Mouse (Mus musculus) liver, embryonic 14.5 days (tissue): ENCODE measurements at regions not wholly inside any gene's neighbourhood (a gene's known extent, or its start where the extent isn't known, plus 50 kb on each side); places are given as distances from the start of the nearest gene placed in this dataset.

Experiments used
- ATAC-seq: fragments of 200-750 bp; cut with Nextera tagmentation; 2 replicates; pipeline ENCODE4 v1.8.0; 2017; ENCODE audit warnings: moderate number of reproducible peaks, mild to moderate bottlenecking, moderate library complexity; ENCODE audit not compliant: insufficient read depth
- DNase-seq, 3 experiments: peaks; one replicate each; pipeline ENCODE4 v3.0.0-alpha.2; 2012 to 2013; ENCODE audit warnings: low read depth in 3 of 3, low spot score in 3 of 3
- H3K27ac ChIP-seq: fragments of 300-500 bp; sonication (generic); 2 replicates; pipeline ENCODE4 v1.5.1; 2014; ENCODE audit warnings: moderate library complexity, mild to moderate bottlenecking, control low read depth, inconsistent platforms
- H3K27me3 ChIP-seq: fragments of 300-500 bp; sonication (generic); 2 replicates; pipeline ENCODE4 v1.6.1; 2014; ENCODE audit warnings: mild to moderate bottlenecking, low read length, moderate library complexity; ENCODE audit not compliant: control insufficient read depth, insufficient read depth
- H3K36me3 ChIP-seq: fragments of 300-500 bp; sonication (generic); replicated peaks from 2 replicates; pipeline ENCODE4 v1.6.1; 2014; ENCODE audit warnings: low read depth; ENCODE audit not compliant: control insufficient read depth, insufficient read depth
- H3K4me1 ChIP-seq, 2 experiments: fragments of 200-500 bp in 1 of 2; fragments of 300-500 bp in 1 of 2; sonication (generic) in 1 of 2; replicated peaks; 2 replicates each; pipeline ENCODE4 v1.6.1; 2012 to 2014; ENCODE audit warnings: antibody characterized with exemption in 1 of 2, inconsistent platforms in 1 of 2, low read length in 1 of 2; ENCODE audit not compliant: control insufficient read depth in 2 of 2, insufficient read depth in 2 of 2
- H3K4me2 ChIP-seq: fragments of 300-500 bp; sonication (generic); 2 replicates; pipeline ENCODE4 v1.6.1; 2014; ENCODE audit warnings: low read depth, mild to moderate bottlenecking, control low read depth, moderate library complexity
- H3K4me3 ChIP-seq, 2 experiments: fragments of 200-500 bp in 1 of 2; fragments of 300-500 bp in 1 of 2; sonication (generic) in 1 of 2; 2 replicates each; pipeline ENCODE4 v1.5.1; 2012 to 2014; ENCODE audit warnings: low read depth in 2 of 2, low read length in 2 of 2, mild to moderate bottlenecking in 2 of 2, control low read depth in 1 of 2, inconsistent platforms in 1 of 2, moderate library complexity in 1 of 2; ENCODE audit not compliant: insufficient read depth in 1 of 2
- H3K9ac ChIP-seq: fragments of 300-500 bp; sonication (generic); replicated peaks from 2 replicates; pipeline ENCODE4 v1.6.1; 2014; ENCODE audit warnings: mild to moderate bottlenecking, control low read depth, moderate library complexity
- H3K9me3 ChIP-seq: fragments of 300-500 bp; sonication (generic); 2 replicates; pipeline ENCODE4 v1.6.1; 2016; ENCODE audit warnings: low read length, mixed read lengths; ENCODE audit not compliant: control insufficient read depth
- CTCF ChIP-seq: IDR thresholded peaks from 2 replicates; pipeline ENCODE4 v1.5.1; 2016; ENCODE audit warnings: antibody characterized with exemption, low read depth, control low read depth
- EP300 ChIP-seq: IDR thresholded peaks from 2 replicates; pipeline ENCODE4 v1.6.1; 2016; ENCODE audit warnings: antibody characterized with exemption, low read depth
- WGBS: fragments of 180-500 bp; shearing (Covaris S2); extraction: QIAGEN DNeasy Blood & Tissue Kit; methylation state at CpG from one replicate; pipeline ENCODE4 v1.1.7; 2014; ENCODE audit not compliant: insufficient replicate concordance; 5-methylcytosine and 5-hydroxymethylcytosine counted together

DNA sequence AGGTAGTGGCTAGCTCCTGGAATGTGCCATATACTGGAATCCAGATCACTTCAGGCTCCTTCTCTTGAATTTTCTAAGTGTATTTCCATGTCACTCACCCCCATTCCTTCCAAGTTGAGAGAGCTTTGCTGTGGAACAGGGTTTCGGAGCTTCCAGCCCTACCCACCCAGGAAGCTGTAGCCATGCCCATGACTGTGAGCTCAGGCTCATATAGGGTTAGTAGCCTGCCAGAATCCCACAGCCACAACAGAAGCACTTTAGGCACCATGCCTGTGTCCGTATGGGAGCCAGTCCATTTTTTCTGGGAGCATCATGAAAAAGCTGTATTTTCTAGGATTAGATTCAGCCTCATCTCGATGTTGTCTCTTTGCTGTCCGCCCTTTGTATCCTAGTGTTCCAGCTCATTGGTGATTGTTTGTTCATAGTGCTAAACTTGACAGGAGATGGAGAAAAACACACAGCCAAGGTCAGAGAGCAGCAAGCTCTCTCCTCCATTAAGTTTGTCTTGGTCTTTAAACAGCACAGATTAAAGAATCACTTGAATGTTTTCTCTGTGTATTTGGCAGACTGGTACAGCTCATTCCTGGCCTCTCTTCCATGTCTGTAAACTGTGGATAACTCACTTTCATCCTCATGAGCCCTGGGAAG lies 526.2 kb upstream of the 4930452B06Rik start:
- no peaks in the 10 kb centered on the region for H3K27me3 ChIP-seq
- no peaks in the 10 kb centered on the region for H3K4me1 ChIP-seq
- DNase-seq (no peak), ATAC-seq (no peak)
- H3K36me3 ChIP-seq: no peaks in the 10 kb centered on the region
- TF ChIP-seq EP300 (no peak), CTCF (no peak)
- no peak overlapping the region for H3K4me2 ChIP-seq
- no peak overlapping the region for H3K9ac ChIP-seq
- no peak overlapping the region for H3K4me3 ChIP-seq
- no peak overlapping the region for H3K27ac ChIP-seq
- H3K9me3 ChIP-seq: no peaks in the 10 kb centered on the region
- WGBS: 61% methylated on average over 4 of the region's 4 CpGs

DNA sequence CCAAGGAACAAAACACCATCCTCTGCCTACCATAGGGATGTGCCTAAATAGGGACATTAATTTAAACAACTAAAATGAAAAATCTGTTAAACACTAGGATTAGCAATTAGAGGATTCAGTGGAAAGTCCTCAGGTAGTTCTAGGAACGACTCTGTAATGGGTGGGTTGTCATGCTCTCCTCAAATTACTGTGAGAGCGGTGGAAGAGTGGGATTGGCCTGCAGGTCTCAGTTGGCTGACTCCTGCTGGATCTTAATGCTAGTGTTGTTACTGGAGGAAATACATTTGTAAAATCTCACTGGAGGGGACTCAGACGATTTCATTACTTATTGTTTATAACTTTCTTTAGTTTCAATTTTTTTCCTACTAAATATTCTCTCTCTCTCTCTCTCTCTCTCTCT lies 525.6 kb upstream of the 4930452B06Rik start:
- no peaks in the 10 kb centered on the region for H3K9me3 ChIP-seq
- no peak for TF ChIP-seq EP300
- TF ChIP-seq CTCF: no peak
- H3K27me3 ChIP-seq: no peaks in the 10 kb centered on the region
- H3K9ac ChIP-seq: no peak overlapping the region
- no peak overlapping the region for H3K27ac ChIP-seq
- no peaks in the 10 kb centered on the region for H3K4me1 ChIP-seq
- WGBS: 42% methylated on average over 3 of the region's 3 CpGs
- no peaks in the 10 kb centered on the region for H3K36me3 ChIP-seq
- ATAC-seq: no peak
- H3K4me2 ChIP-seq: no peak overlapping the region
- no peak overlapping the region for H3K4me3 ChIP-seq
- DNase-seq: no peak

DNA sequence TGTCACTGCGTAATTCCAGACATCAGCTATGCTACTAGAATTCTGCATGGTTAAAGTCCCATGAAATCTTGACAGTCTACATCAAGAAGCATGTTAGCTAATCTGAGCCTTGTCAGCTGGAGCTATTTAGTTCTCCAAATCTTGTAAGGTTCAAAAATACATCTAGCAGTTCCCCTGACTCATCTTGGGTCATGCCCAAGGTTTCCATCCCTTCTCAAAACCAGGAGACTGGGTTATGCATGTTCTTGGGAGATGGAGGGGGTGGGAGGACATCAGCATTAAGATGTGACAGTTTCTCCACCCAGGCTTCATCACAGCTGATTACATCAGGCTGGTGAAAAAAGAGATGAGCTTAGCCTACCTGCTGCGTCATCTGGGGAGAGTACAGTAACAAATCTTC lies 495.3 kb upstream of the 4930452B06Rik start:
- Histone ChIP-seq H3K36me3 (no peaks in the 10 kb centered on the region), H3K4me2 (no peak overlapping the region), H3K4me1 (no peaks in the 10 kb centered on the region), H3K9ac (no peak overlapping the region), H3K27me3 (no peaks in the 10 kb centered on the region), H3K4me3 (no peak overlapping the region), H3K9me3 (no peaks in the 10 kb centered on the region), H3K27ac (no peak overlapping the region)
- ATAC-seq: no peak
- WGBS: 54% methylated on average over 2 of the region's 2 CpGs
- no peak for DNase-seq
- TF ChIP-seq EP300 (no peak), CTCF (no peak)

DNA sequence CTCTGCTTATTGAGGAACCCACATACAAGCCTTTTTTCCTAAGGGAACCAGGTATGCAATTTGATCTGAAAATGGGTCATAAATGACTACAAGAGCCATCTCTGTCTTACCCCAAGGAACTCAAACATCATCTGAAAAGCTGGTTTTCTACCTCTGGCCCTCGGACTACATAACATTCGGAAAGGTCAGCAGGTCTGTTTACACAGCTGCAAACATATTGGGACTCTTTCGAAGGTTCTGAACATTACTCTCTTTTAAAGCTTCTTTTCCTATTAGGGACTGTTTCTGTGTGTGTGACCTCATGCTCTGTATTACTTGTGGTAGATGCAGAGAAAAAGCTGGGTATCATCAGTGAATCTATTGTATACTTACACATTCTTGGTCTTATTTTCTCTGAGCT lies 491.9 kb upstream of the 4930452B06Rik start:
- ATAC-seq (no peak), DNase-seq (no peak)
- H3K9me3 ChIP-seq: no peaks in the 10 kb centered on the region
- WGBS: 47% methylated on average over 3 of the region's 3 CpGs
- no peak overlapping the region for H3K27ac ChIP-seq
- no peak overlapping the region for H3K9ac ChIP-seq
- H3K4me2 ChIP-seq: no peak overlapping the region
- no peaks in the 10 kb centered on the region for H3K27me3 ChIP-seq
- no peak overlapping the region for H3K4me3 ChIP-seq
- H3K4me1 ChIP-seq: no peaks in the 10 kb centered on the region
- H3K36me3 ChIP-seq: no peaks in the 10 kb centered on the region
- no peak for TF ChIP-seq CTCF
- no peak for TF ChIP-seq EP300

DNA sequence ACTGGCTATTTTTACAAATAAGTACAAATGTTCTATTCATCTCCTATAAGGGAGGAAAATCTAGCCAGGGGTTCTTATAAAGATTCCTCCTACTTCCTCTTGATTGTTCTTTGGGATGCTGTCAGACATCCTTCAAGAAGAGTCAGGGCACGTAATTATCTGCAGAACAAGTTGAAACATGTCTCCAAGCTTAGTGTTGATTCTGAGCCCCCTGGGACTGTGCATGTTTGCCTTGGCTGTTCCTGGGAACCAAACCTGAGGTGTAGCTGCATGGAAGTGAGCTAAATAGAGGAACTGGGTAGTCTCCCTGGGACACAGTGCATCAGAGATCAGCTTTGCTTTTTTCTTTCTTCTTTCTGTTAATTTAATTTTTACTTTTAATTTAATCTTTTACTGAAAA lies 484.8 kb upstream of the 4930452B06Rik start:
- Histone ChIP-seq H3K36me3 (no peaks in the 10 kb centered on the region), H3K9ac (no peak overlapping the region), H3K4me3 (no peak overlapping the region), H3K9me3 (no peaks in the 10 kb centered on the region), H3K27me3 (no peaks in the 10 kb centered on the region), H3K27ac (no peak overlapping the region), H3K4me2 (no peak overlapping the region), H3K4me1 (no peaks in the 10 kb centered on the region)
- WGBS: 52% methylated on average over 1 of the region's 1 CpGs
- DNase-seq: no peak
- no peak for ATAC-seq
- TF ChIP-seq EP300 (no peak), CTCF (no peak)
